Mouse (Mus musculus): Measurements from ENCODE around the gene Olfr1126.
"Not testable (repeated sequence)": the region's sequence is repeated elsewhere in the genome, so short reads cannot be mapped to it uniquely, and the experiment has no call there.

Gene Olfr1126

DNA sequence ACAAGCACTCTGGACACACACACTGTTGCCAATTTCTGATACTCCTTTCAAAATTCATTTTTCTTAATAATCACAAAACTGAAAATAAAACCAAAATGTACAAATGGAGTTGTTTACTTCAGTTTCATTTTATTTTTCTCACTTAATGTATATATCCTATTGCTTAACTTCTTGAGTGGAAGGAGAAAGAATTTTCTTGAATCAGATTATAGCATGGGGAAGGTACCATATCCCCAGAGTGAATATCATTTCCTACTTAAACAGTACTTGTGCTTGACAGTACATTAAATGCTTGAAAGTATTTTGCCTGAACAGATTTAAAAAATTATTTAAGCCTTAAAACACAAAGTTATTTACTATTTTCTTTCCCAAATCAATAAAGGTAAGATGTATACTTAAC lies at the start of gene Olfr1126:
Gene Olfr1126, plus strand, starts transcription at position 301 of the 400 bp plus-strand sequence.
- no peak for DNase-seq (ENCODE audit: extremely low read depth, insufficient read length, low spot score)

GRCm38 (mm10) chr2:87416335-87416734 lies 37.4 kb upstream of the Olfr1126 start, which contains the start of gene Olfr1123:
Gene Olfr1123, plus strand, starts transcription at chr2:87416635.
- no peak for DNase-seq (ENCODE audit: extremely low read depth, insufficient read length, low spot score)

DNA sequence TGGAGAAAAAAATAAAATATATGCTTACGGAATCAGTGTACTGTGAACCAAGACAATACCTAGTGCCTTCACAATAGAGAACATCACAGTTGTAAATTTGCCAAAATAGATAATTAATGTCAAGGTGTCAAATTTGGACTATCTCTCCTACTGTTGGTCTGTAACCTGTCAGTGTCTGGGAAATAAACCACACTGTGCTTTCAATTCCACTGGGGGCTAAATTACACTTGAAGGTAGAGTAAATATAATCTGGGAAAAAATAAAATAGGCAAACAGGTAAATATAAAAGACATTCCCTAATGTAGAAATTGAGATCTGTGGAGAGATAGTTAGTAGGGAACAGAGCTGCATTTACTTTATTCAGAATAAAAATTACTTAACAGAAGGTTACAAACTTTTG lies 23.8 kb upstream of the Olfr1126 start, which contains the start of gene Olfr1124:
Gene Olfr1124, plus strand, starts transcription at position 301 of the 400 bp plus-strand sequence.
- DNase-seq (ENCODE audit: extremely low read depth, insufficient read length, low spot score) = no peak

DNA sequence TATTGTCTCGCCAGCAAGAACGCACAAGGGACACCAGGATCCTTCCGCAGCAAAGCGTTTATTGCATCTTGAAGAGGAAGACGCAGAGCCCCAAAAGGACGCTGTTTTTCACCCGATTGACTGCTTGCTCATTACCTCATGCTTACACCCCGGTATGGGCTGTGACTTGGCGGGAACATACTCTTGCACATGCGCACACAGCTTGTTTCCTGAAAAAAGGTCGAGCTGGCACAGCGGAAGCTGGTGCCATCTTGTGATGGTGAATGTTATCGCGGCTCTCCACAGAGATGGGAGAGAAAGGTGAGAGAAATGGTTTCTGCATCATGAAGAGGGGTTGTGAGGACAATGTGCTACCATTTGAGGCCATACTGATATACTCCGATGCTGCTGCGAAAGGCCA lies 16.0 kb upstream of the Olfr1126 start:
- DNase-seq (ENCODE audit: extremely low read depth, insufficient read length, low spot score) = no peak

- no peak for DNase-seq (ENCODE audit: extremely low read depth, insufficient read length, low spot score)
Observed at GRCm38 (mm10) chr2:87461769-87462168, 8.0 kb downstream of the Olfr1126 start.

- no peak for DNase-seq (ENCODE audit: extremely low read depth, insufficient read length, low spot score)
Observed at GRCm38 (mm10) chr2:87480207-87480606, 26.4 kb downstream of the Olfr1126 start.

GRCm38 (mm10) chr2:87481158-87481557 lies 27.4 kb downstream of the Olfr1126 start:
- DNase-seq (ENCODE audit: extremely low read depth, insufficient read length, low spot score) = no peak

GRCm38 (mm10) chr2:87482276-87482675 lies 28.5 kb downstream of the Olfr1126 start:
- no peak for DNase-seq (ENCODE audit: extremely low read depth, insufficient read length, low spot score)

DNA sequence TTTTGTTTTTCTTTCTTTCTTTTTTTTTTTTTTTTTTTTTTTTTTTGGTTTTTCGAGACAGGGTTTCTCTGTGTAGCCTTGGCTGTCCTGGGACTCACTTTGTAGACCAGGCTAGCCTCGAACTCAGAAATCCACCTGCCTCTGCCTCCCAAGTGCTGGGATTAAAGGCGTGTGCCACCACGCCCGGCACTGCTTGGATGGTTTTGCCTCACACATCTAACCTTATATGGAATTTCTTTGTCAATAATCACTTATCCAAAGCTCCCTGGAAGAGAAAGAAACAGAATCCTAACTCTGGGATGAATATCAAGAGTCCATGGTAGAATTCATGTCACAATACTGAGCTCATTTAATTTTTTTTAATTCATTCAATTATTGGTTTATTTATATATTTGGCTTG lies 43.2 kb downstream of the Olfr1126 start, which contains the start of gene Pramel7:
Gene Pramel7, minus strand, starts transcription at position 101 of the 400 bp plus-strand sequence.
- not testable (repeated sequence) for DNase-seq (ENCODE audit: extremely low read depth, insufficient read length, low spot score)

GRCm38 (mm10) chr2:87506265-87506664 lies 52.5 kb downstream of the Olfr1126 start, which contains the start of gene Pramel6:
Gene Pramel6, plus strand, starts transcription at chr2:87506565.
- no peak for DNase-seq (ENCODE audit: extremely low read depth, insufficient read length, low spot score)

Measured in 3134 (cell line).